14 mouse cellular contexts compared by ENCODE assay signal in genomic region chr12:85462802-85463201, GRCm38 (mm10). TPM values are rescaled to one million over a fixed set of nuclear protein-coding genes. Genes with fewer than 3 reads are reported as not detected.
A peak's percentile ranks its signal among the peaks of the same experiment; 100 is the strongest.
DNase-seq lines count a peak whose midpoint lies in the region; ATAC-seq and TF ChIP-seq lines count a peak whose summit lies in the region.
"Had no signal": no experiment of that assay in that cellular context is flagged by ENCODE, and none has a peak within 500 bp of the region (broad histone marks: within the 10 kb centered on the region; RNA-seq: fewer than 3 reads in every experiment).

No protein-coding gene starts in this region.

- H3K27ac ChIP-seq in heart, embryonic 15.5 days = 0 out of 2 replicates have a peak overlapping the region, but pooled peaks have one; percentile 2
- H3K27ac ChIP-seq in lung, embryonic 14.5 days (ENCODE audit: low read depth) = peak overlapping the region; percentile 55; the same call in 1 of the 2 replicates
- peak overlapping the region; percentile 36; the same call in 1 of the 2 replicates for H3K27ac ChIP-seq in intestine, embryonic 16.5 days (ENCODE audit: low read length)
- H3K27ac ChIP-seq in forebrain, embryonic 13.5 days = no peak overlapping the region
- H3K27ac ChIP-seq: midbrain, embryonic 15.5 days; neural tube, embryonic 13.5 days had no signal

- H3K4me2 ChIP-seq in heart, embryonic 15.5 days = no peak overlapping the region
- H3K4me2 ChIP-seq in lung, embryonic 14.5 days = peak overlapping the region; percentile 3; the same call in 1 of the 2 replicates
- H3K4me2 ChIP-seq in intestine, embryonic 16.5 days (ENCODE audit: low read depth, low read length) = no peak overlapping the region
- H3K4me2 ChIP-seq in forebrain, embryonic 13.5 days = no peak overlapping the region
- H3K4me2 ChIP-seq: midbrain, embryonic 15.5 days; neural tube, embryonic 13.5 days had no signal

- no peak overlapping the region for H3K9ac ChIP-seq in heart, embryonic 15.5 days
- H3K9ac ChIP-seq in lung, embryonic 14.5 days = no peak overlapping the region
- H3K9ac ChIP-seq in intestine, embryonic 16.5 days (ENCODE audit: low read depth, low read length) = no peak overlapping the region
- no peak overlapping the region for H3K9ac ChIP-seq in forebrain, embryonic 13.5 days
- H3K9ac ChIP-seq: midbrain, embryonic 15.5 days; neural tube, embryonic 13.5 days had no signal

- no peak overlapping the region for H3K4me3 ChIP-seq in heart, embryonic 15.5 days
- H3K4me3 ChIP-seq in lung, embryonic 14.5 days (ENCODE audit: low read depth, low read length) = no peak overlapping the region
- H3K4me3 ChIP-seq in intestine, embryonic 16.5 days (ENCODE audit: low read length) = no peak overlapping the region
- H3K4me3 ChIP-seq in forebrain, embryonic 13.5 days = no peak overlapping the region
- H3K4me3 ChIP-seq: midbrain, embryonic 15.5 days; neural tube, embryonic 13.5 days had no signal

- DNase-seq in heart, postnatal 10 days = no peak
- peak; percentile 60 for DNase-seq in lung, embryonic 14.5 days
- no peak for DNase-seq in lung, postnatal 4 days
- DNase-seq in cerebellum, postnatal 14 days = no peak
- DNase-seq: adrenal gland, adult 8-10 months; layer of hippocampus, adult 9-11 months; retina, postnatal 1 day; thymus, postnatal 4 days had no signal

- peaks cover 23% of the 10 kb centered on the region for H3K4me1 ChIP-seq in heart, embryonic 15.5 days (replicated peaks)
- H3K4me1 ChIP-seq in lung, embryonic 14.5 days (ENCODE audit: insufficient read depth) = peaks cover 13% of the 10 kb centered on the region
- H3K4me1 ChIP-seq in intestine, embryonic 16.5 days (ENCODE audit: control insufficient read depth, insufficient read depth, low read length) = peaks cover 10% of the 10 kb centered on the region; the same call in 1 of the 2 replicates
- H3K4me1 ChIP-seq in forebrain, embryonic 13.5 days = 0 out of 2 replicates have a peak, but pooled peaks cover 6% of the 10 kb centered on the region

- WGBS in heart, embryonic 15.5 days = 42% methylated on average over 7 of the region's 7 CpGs
- 35% methylated on average over 7 of the region's 7 CpGs for WGBS in lung, embryonic 14.5 days
- 54% methylated on average over 7 of the region's 7 CpGs for WGBS in intestine, embryonic 16.5 days
- 71% methylated on average over 7 of the region's 7 CpGs for WGBS in forebrain, embryonic 13.5 days

- intact Hi-C loops in heart, postnatal 10 days (cut with DNase I) = no loop called here

- no peak for TF ChIP-seq CTCF in lung, embryonic 14.5 days (IDR thresholded peaks at IDR 0.05; ENCODE audit: low read depth)

- ATAC-seq in heart, embryonic 15.5 days (replicated peaks; ENCODE audit: insufficient number of reproducible peaks, insufficient read depth, low FRiP score, low read depth) = no peak
- ATAC-seq in lung, embryonic 14.5 days (ENCODE audit: insufficient read depth) = no peak
- ATAC-seq in intestine, embryonic 16.5 days = no peak
- ATAC-seq in forebrain, embryonic 13.5 days = no peak
- ATAC-seq: CD4-positive, CD25-positive, alpha-beta regulatory T cell, adult 4 months; midbrain, embryonic 15.5 days had no signal

- H3K9me3 ChIP-seq in heart, embryonic 15.5 days (replicated peaks) = no peaks in the 10 kb centered on the region
- no peaks in the 10 kb centered on the region for H3K9me3 ChIP-seq in lung, embryonic 14.5 days (ENCODE audit: low read depth, low read length)
- H3K9me3 ChIP-seq in intestine, embryonic 16.5 days (ENCODE audit: control insufficient read depth, low read length) = no peaks in the 10 kb centered on the region
- no peaks in the 10 kb centered on the region for H3K9me3 ChIP-seq in forebrain, embryonic 13.5 days (replicated peaks)
- H3K9me3 ChIP-seq: midbrain, embryonic 15.5 days; neural tube, embryonic 13.5 days had no signal

- H3K27me3 ChIP-seq in heart, embryonic 15.5 days = no peaks in the 10 kb centered on the region
- H3K27me3 ChIP-seq in lung, embryonic 14.5 days (ENCODE audit: insufficient read depth, low read length) = no peaks in the 10 kb centered on the region
- H3K27me3 ChIP-seq in intestine, embryonic 16.5 days (replicated peaks; ENCODE audit: control insufficient read depth, insufficient read depth, low read length) = no peaks in the 10 kb centered on the region
- H3K27me3 ChIP-seq in forebrain, embryonic 13.5 days = no peaks in the 10 kb centered on the region
- H3K27me3 ChIP-seq: midbrain, embryonic 15.5 days; neural tube, embryonic 13.5 days had no signal

- H3K36me3 ChIP-seq in heart, embryonic 15.5 days = no peaks in the 10 kb centered on the region
- H3K36me3 ChIP-seq in lung, embryonic 14.5 days (ENCODE audit: insufficient read depth) = no peaks in the 10 kb centered on the region
- no peaks in the 10 kb centered on the region for H3K36me3 ChIP-seq in intestine, embryonic 16.5 days (ENCODE audit: control insufficient read depth, insufficient read depth, low read length)
- H3K36me3 ChIP-seq in forebrain, embryonic 13.5 days (ENCODE audit: poor library complexity, severe bottlenecking) = no peaks in the 10 kb centered on the region
- H3K36me3 ChIP-seq: midbrain, embryonic 15.5 days; neural tube, embryonic 13.5 days had no signal

RNA-seq across cellular contexts. Expression of gene Fos, which starts 10.9 kb away (rescaled TPM):
- polyA plus RNA-seq in heart, embryonic 15.5 days (2015; fragmentation: Nextera tagmentation; extraction: Ambion mirVana) = 5.4 and 5.9 TPM in 2 replicates
- 1 to 10 TPM; 1.8 to 3.3 TPM for total RNA-seq in heart, postnatal 10 days (2021)
- 3.7 and 3.8 TPM in 2 replicates for polyA plus RNA-seq in lung, embryonic 14.5 days (2014; fragmentation: Nextera tagmentation; extraction: Ambion mirVana)
- polyA plus RNA-seq in intestine, embryonic 16.5 days (2015; fragmentation: Nextera tagmentation; extraction: Ambion mirVana) = 6.4 and 6.6 TPM in 2 replicates
- polyA plus RNA-seq in forebrain, embryonic 13.5 days (2015; fragmentation: Nextera tagmentation; extraction: Ambion mirVana) = 1.1 and 1.2 TPM in 2 replicates
